Mouse (Mus musculus) ES-Bruce4 (cell line): Measurements from ENCODE around the gene Klk1.
"Not testable (repeated sequence)": the region's sequence is repeated elsewhere in the genome, so short reads cannot be mapped to it uniquely, and the experiment has no call there.

ENCODE experiments used
- CTCF ChIP-seq: IDR thresholded peaks from one replicate; pipeline ENCODE4 v1.8.1; 2011; ENCODE audit warnings: low read depth, low read length
- POLR2A ChIP-seq: IDR thresholded peaks from one replicate; pipeline ENCODE4 v1.8.1; 2011; ENCODE audit warnings: low read length; ENCODE audit not compliant: insufficient read depth

DNA sequence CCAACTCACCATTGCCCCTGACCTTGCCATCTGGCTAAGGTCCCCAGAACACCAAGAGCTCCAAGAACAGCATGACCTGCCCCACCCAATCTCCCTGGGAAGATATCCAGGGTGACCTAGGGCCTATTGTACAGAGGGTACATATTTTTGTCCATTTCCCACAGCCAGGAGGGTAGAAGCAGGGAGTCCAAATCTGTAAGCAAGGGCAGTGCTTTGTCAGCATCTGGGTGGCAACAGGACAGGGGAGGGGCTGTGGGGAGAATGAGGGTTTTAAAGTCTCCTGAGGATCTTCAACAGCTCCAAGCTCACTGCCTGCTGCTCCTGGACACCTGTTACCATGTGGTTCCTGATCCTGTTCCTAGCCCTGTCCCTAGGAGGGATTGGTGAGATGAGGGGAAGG is 37.2 kb upstream of the Klk1 start, which contains the start of gene Klk1b24:
- not testable (repeated sequence) for TF ChIP-seq CTCF, POLR2A
